ENCODE assay signal across 8 mouse cellular contexts in the genomic region with DNA sequence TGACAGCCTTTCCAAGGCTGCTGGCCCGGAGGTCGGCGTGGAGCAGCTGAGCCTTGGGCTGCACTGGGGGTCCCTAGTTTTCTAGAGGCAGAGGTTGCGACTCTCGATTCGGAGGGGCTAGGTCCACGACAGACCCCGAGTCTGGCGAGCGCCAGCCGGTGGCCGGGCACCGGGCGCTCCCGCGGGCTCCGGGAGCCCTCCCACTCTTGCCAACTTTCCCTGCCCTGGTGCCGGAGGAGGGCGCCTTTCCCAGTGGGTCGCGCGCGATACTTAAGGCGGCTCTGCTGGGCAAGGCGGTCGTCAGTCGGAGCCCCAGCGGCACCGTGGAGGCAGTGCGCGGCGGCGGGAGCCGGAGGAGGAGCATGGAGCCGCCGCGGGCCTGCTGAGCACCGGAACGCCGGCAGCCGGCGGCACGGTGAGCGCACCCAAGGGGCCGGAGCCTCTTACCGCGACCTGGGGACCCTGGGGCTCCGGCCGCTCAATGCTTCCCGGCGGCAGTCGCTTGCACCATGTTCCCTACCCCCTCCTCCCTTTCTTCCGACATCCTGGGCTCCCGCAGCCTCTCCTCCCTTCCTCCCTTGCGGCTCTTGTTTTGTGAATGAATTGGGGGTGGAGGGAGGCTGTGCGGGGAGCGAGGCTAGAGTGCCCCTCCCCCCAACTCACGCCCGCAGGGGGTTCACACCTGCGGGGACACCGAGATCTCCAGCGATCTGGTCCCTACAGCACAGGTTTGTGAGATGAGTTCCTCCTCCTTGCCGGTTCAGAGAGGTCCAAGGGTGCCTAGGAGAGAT. TPM values are rescaled to one million over a fixed set of nuclear protein-coding genes. Genes with fewer than 3 reads are reported as not detected.
DNase-seq lines count a peak whose midpoint lies in the region; ATAC-seq and TF ChIP-seq lines count a peak whose summit lies in the region.

No protein-coding gene starts in this region.

- DNase-seq in T-cell, adult 2 months (ENCODE audit: low spot score), result peak; percentile 13
- DNase-seq in cerebellum, adult 2 months, result peak; percentile 57 to 65
- DNase-seq in frontal cortex, adult 2 months (ENCODE audit: extremely low spot score in 1 of 2, low spot score in 1 of 2), result peak; percentile 30 to 66
- peak; percentile 78 for DNase-seq in hindbrain, embryonic 11.5 days (ENCODE audit: low spot score)
- peak; percentile 64 to 65 for DNase-seq in left cerebral cortex, postnatal 36 days (ENCODE audit: low spot score in 2 of 2)
- peak; percentile 78 for DNase-seq in right cerebral cortex, postnatal 25 days
- no peak for DNase-seq in spleen, postnatal 14 days (ENCODE audit: low spot score in 2 of 2)

- under 1% methylated on average over 62 of the region's 63 CpGs for WGBS in cerebellum, adult 2 months
- WGBS in hindbrain, embryonic 11.5 days, result under 1% methylated on average over 57 of the region's 63 CpGs

- H3K9ac ChIP-seq in hindbrain, embryonic 11.5 days (ENCODE audit: low read depth, low read length), result peak overlapping the region; percentile 31

- H3K4me1 ChIP-seq in cerebellum, adult 2 months (ENCODE audit: control insufficient read depth, insufficient read depth, low read length), result peaks cover 15% of the 10 kb centered on the region
- peaks cover 10% of the 10 kb centered on the region for H3K4me1 ChIP-seq in hindbrain, embryonic 11.5 days (replicated peaks; ENCODE audit: control insufficient read depth, insufficient read depth, low read length)

- no peaks in the 10 kb centered on the region for H3K36me3 ChIP-seq in hindbrain, embryonic 11.5 days (ENCODE audit: control insufficient read depth, insufficient read depth, low read length)

- no peaks in the 10 kb centered on the region for H3K27me3 ChIP-seq in cerebellum, adult 2 months (ENCODE audit: control insufficient read depth, insufficient read depth, low read length)
- peaks cover 26% of the 10 kb centered on the region for H3K27me3 ChIP-seq in hindbrain, embryonic 11.5 days (ENCODE audit: control insufficient read depth, insufficient read depth, low read length)

- H3K27ac ChIP-seq in cerebellum, adult 2 months (ENCODE audit: insufficient read depth, low read length), result no peak overlapping the region
- H3K27ac ChIP-seq in hindbrain, embryonic 11.5 days (ENCODE audit: low read depth, low read length), result no peak overlapping the region

- TF ChIP-seq CTCF in cerebellum, adult 2 months (IDR thresholded peaks at IDR 0.05; ENCODE audit: borderline replicate concordance, insufficient read depth, low read depth, low read length), result no peak

- ATAC-seq in hindbrain, embryonic 11.5 days (ENCODE audit: low FRiP score), result peak; percentile 74
- ATAC-seq in megakaryocyte progenitor cell, adult 5-6 weeks (replicated peaks; ENCODE audit: poor library complexity), result peak; percentile 59

- intact Hi-C loops in left cerebral cortex, postnatal 36 days (cut with DNase I), result loop anchor here (5.0 kb wide), 1 partner anchor 153 kb away; no protein-coding TSS in a partner anchor

- no peak for TF ChIP-seq POLR2A in cerebellum, adult 2 months (IDR thresholded peaks at IDR 0.05; ENCODE audit: borderline replicate concordance, insufficient read depth, low read length)

- no peaks in the 10 kb centered on the region for H3K9me3 ChIP-seq in hindbrain, embryonic 11.5 days (ENCODE audit: control insufficient read depth, low read length)

- H3K4me3 ChIP-seq in cerebellum, adult 2 months (replicated peaks; ENCODE audit: insufficient read depth, low read depth, low read length), result peak overlapping the region; percentile 61
- peak overlapping the region; percentile 48 for H3K4me3 ChIP-seq in hindbrain, embryonic 11.5 days (ENCODE audit: low read depth, low read length)

- peak overlapping the region; percentile 98 for H3K4me2 ChIP-seq in hindbrain, embryonic 11.5 days (replicated peaks; ENCODE audit: low read depth, low read length)

RNA-seq across cellular contexts. Expression of a gene that starts 0.7 kb away (rescaled TPM):
- polyA plus RNA-seq in cerebellum, adult 2 months (2012; rRNA removed), result 1.5 and 1.7 TPM in 2 replicates
- polyA plus RNA-seq in frontal cortex, adult 2 months (2012; rRNA removed), result 0.78 and 0.90 TPM in 2 replicates
- 0.29 and 0.39 TPM in 2 replicates for polyA plus RNA-seq in hindbrain, embryonic 11.5 days (2014; fragmentation: Nextera tagmentation; extraction: Ambion mirVana)
- total RNA-seq in left cerebral cortex, postnatal 36 days (2021), result 1 to 10 TPM; 1.1 to 1.6 TPM
- total RNA-seq in megakaryocyte progenitor cell, adult 5-6 weeks (2015), result not detected in 2 replicates
- 0.37 and 0.54 TPM in 2 replicates for total RNA-seq in megakaryocyte progenitor cell, adult 5-6 weeks (2017)

RNA-seq across cellular contexts. Expression of a gene that starts 22.7 kb away (rescaled TPM):
- 24.7 and 26.3 TPM in 2 replicates for polyA plus RNA-seq in cerebellum, adult 2 months (2012; rRNA removed)
- 27.4 and 28.9 TPM in 2 replicates for polyA plus RNA-seq in frontal cortex, adult 2 months (2012; rRNA removed)
- 65.7 and 73.0 TPM in 2 replicates for polyA plus RNA-seq in hindbrain, embryonic 11.5 days (2014; fragmentation: Nextera tagmentation; extraction: Ambion mirVana)
- 10 to 100 TPM; 30.0 to 35.2 TPM for total RNA-seq in left cerebral cortex, postnatal 36 days (2021)
- 66.8 and 76.6 TPM in 2 replicates for total RNA-seq in megakaryocyte progenitor cell, adult 5-6 weeks (2015)
- total RNA-seq in megakaryocyte progenitor cell, adult 5-6 weeks (2017), result 47.4 and 53.2 TPM in 2 replicates

Comparison
In these comparisons a context has a peak if more than half of its experiments do, and no peak if none do; other contexts are left out.
1. DNase-seq: peak in T-cell, adult 2 months (single experiment), cerebellum, adult 2 months (2 of 2), frontal cortex, adult 2 months (2 of 2), hindbrain, embryonic 11.5 days (single experiment), left cerebral cortex, postnatal 36 days (2 of 2) and right cerebral cortex, postnatal 25 days (single experiment); none in spleen, postnatal 14 days (0 of 2).